Mouse (Mus musculus): ENCODE results near the gene C9. TPM values are rescaled to one million over a fixed set of nuclear protein-coding genes. Genes with fewer than 3 reads are reported as not detected.

Gene C9
- polyA plus RNA-seq, 1 experiment from 2014 or later = not detected

DNA sequence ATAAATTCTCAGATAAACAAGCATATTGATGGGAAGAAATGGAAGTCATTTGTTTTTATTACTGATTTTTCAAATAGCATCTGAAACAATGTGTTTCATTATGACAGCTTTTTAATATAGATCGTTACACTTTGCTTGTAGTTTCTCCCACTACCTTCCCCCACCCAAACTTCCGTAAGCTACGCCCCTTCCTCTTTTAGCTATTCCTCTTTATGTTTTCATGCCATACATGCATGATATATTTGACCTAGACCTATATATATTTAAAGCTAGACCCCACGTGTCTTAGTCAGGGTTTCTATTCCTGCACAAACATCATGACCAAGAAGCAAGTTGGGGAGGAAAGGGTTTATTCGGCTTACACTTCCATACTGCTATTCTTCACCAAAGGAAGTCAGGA, 29.8 kb upstream of the C9 start:
- no peak overlapping the region for H3K4me2 ChIP-seq (ENCODE audit: low read length)
- no peak overlapping the region for H3K9ac ChIP-seq (replicated peaks; ENCODE audit: low read depth, low read length)
- H3K27ac ChIP-seq (ENCODE audit: low read length) = no peak overlapping the region
- H3K4me3 ChIP-seq (replicated peaks; ENCODE audit: low read length) = no peak overlapping the region
- no peak for ATAC-seq
- no peaks in the 10 kb centered on the region for H3K36me3 ChIP-seq (ENCODE audit: control insufficient read depth, insufficient read depth)
- no peaks in the 10 kb centered on the region for H3K9me3 ChIP-seq (ENCODE audit: control insufficient read depth, low read length)
- no peaks in the 10 kb centered on the region for H3K4me1 ChIP-seq (replicated peaks; ENCODE audit: control insufficient read depth, insufficient read depth, low read length)
- WGBS = 95% methylated on average over 5 of the region's 5 CpGs
- H3K27me3 ChIP-seq (replicated peaks; ENCODE audit: control insufficient read depth, insufficient read depth, low read length) = no peaks in the 10 kb centered on the region

- no peak overlapping the region for H3K4me3 ChIP-seq (replicated peaks; ENCODE audit: low read length)
- 24% methylated on average over 7 of the region's 7 CpGs for WGBS
- no peaks in the 10 kb centered on the region for H3K36me3 ChIP-seq (ENCODE audit: control insufficient read depth, insufficient read depth)
- H3K9me3 ChIP-seq (ENCODE audit: control insufficient read depth, low read length) = no peaks in the 10 kb centered on the region
- peak; percentile 51; the same call in 1 of the 2 replicates for ATAC-seq
- H3K9ac ChIP-seq (replicated peaks; ENCODE audit: low read depth, low read length) = no peak overlapping the region
- no peak overlapping the region for H3K4me2 ChIP-seq (ENCODE audit: low read length)
- peaks cover 10% of the 10 kb centered on the region; the same call in 1 of the 2 replicates for H3K4me1 ChIP-seq (replicated peaks; ENCODE audit: control insufficient read depth, insufficient read depth, low read length)
- no peak overlapping the region for H3K27ac ChIP-seq (ENCODE audit: low read length)
- no peaks in the 10 kb centered on the region for H3K27me3 ChIP-seq (replicated peaks; ENCODE audit: control insufficient read depth, insufficient read depth, low read length)
Observed at GRCm38 (mm10) chr15:6431777-6432176, 13.3 kb upstream of the C9 start.

GRCm38 (mm10) chr15:6432411-6432810, 12.7 kb upstream of the C9 start:
- Histone ChIP-seq H3K36me3 (ENCODE audit: control insufficient read depth, insufficient read depth) (no peaks in the 10 kb centered on the region), H3K27ac (ENCODE audit: low read length) (no peak overlapping the region), H3K27me3 (replicated peaks; ENCODE audit: control insufficient read depth, insufficient read depth, low read length) (no peaks in the 10 kb centered on the region), H3K4me3 (replicated peaks; ENCODE audit: low read length) (no peak overlapping the region), H3K4me1 (replicated peaks; ENCODE audit: control insufficient read depth, insufficient read depth, low read length) (peaks cover 10% of the 10 kb centered on the region; the same call in 1 of the 2 replicates), H3K9ac (replicated peaks; ENCODE audit: low read depth, low read length) (no peak overlapping the region), H3K9me3 (ENCODE audit: control insufficient read depth, low read length) (no peaks in the 10 kb centered on the region), H3K4me2 (ENCODE audit: low read length) (no peak overlapping the region)
- WGBS = 56% methylated on average over 7 of the region's 7 CpGs
- ATAC-seq = peak; percentile 77

DNA sequence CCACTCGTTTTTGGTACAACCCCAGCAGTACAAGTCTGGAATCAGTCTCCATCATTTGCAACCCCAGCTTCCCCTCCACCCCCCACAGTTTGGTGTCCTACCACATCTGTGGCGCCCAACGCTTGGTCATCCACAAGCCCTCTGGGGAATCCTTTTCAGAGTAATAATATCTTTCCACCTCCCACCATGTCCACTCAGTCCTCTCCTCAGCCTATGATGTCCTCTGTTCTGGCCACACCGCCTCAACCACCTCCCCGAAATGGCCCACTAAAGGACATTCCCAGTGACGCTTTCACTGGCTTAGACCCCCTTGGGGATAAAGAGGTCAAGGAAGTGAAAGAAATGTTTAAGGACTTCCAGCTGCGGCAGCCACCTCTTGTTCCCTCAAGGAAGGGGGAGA, 9.8 kb upstream of the C9 start:
- Histone ChIP-seq H3K36me3 (ENCODE audit: control insufficient read depth, insufficient read depth) (no peaks in the 10 kb centered on the region), H3K4me3 (replicated peaks; ENCODE audit: low read length) (no peak overlapping the region), H3K9ac (replicated peaks; ENCODE audit: low read depth, low read length) (no peak overlapping the region), H3K4me1 (replicated peaks; ENCODE audit: control insufficient read depth, insufficient read depth, low read length) (peaks cover 10% of the 10 kb centered on the region; the same call in 1 of the 2 replicates), H3K9me3 (ENCODE audit: control insufficient read depth, low read length) (no peaks in the 10 kb centered on the region), H3K27ac (ENCODE audit: low read length) (no peak overlapping the region), H3K27me3 (replicated peaks; ENCODE audit: control insufficient read depth, insufficient read depth, low read length) (no peaks in the 10 kb centered on the region), H3K4me2 (ENCODE audit: low read length) (no peak overlapping the region)
- no peak for ATAC-seq
- 92% methylated on average over 7 of the region's 7 CpGs for WGBS

- no peak overlapping the region for H3K4me3 ChIP-seq (replicated peaks; ENCODE audit: low read length)
- no peak for ATAC-seq
- no peaks in the 10 kb centered on the region for H3K36me3 ChIP-seq (ENCODE audit: control insufficient read depth, insufficient read depth)
- no peaks in the 10 kb centered on the region for H3K9me3 ChIP-seq (ENCODE audit: control insufficient read depth, low read length)
- H3K4me1 ChIP-seq (replicated peaks; ENCODE audit: control insufficient read depth, insufficient read depth, low read length) = peaks cover 10% of the 10 kb centered on the region; the same call in 1 of the 2 replicates
- no peak overlapping the region for H3K27ac ChIP-seq (ENCODE audit: low read length)
- 74% methylated on average over 2 of the region's 2 CpGs for WGBS
- H3K4me2 ChIP-seq (ENCODE audit: low read length) = no peak overlapping the region
- no peaks in the 10 kb centered on the region for H3K27me3 ChIP-seq (replicated peaks; ENCODE audit: control insufficient read depth, insufficient read depth, low read length)
- H3K9ac ChIP-seq (replicated peaks; ENCODE audit: low read depth, low read length) = no peak overlapping the region
Observed at GRCm38 (mm10) chr15:6435773-6436172, 9.4 kb upstream of the C9 start.

- H3K9ac ChIP-seq (replicated peaks; ENCODE audit: low read depth, low read length) = no peak overlapping the region
- H3K4me3 ChIP-seq (replicated peaks; ENCODE audit: low read length) = no peak overlapping the region
- ATAC-seq = no peak
- no peaks in the 10 kb centered on the region for H3K9me3 ChIP-seq (ENCODE audit: control insufficient read depth, low read length)
- H3K27ac ChIP-seq (ENCODE audit: low read length) = no peak overlapping the region
- 96% methylated on average over 3 of the region's 3 CpGs for WGBS
- no peaks in the 10 kb centered on the region for H3K4me1 ChIP-seq (replicated peaks; ENCODE audit: control insufficient read depth, insufficient read depth, low read length)
- no peaks in the 10 kb centered on the region for H3K27me3 ChIP-seq (replicated peaks; ENCODE audit: control insufficient read depth, insufficient read depth, low read length)
- H3K36me3 ChIP-seq (ENCODE audit: control insufficient read depth, insufficient read depth) = no peaks in the 10 kb centered on the region
- H3K4me2 ChIP-seq (ENCODE audit: low read length) = no peak overlapping the region
Observed at GRCm38 (mm10) chr15:6438685-6439084, 6.4 kb upstream of the C9 start.

DNA sequence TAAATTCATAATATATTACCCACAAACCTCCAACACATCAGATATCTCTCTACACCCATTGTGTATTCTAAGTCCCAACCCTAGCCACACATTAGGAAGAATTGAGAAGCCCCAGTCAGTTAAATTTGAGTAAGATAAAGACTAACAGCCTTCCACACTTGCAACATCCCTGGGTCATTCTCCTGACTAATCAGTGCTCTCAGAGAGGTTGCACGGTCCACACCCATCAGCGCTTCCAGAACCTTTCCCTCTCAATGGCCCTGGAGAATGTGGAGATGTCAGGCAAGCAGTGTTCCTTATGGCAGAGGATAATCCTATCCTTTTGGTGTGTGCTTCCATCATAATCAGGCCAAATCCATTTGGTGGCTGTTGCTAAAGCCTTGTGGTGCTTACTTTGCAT, 675 bp upstream of the C9 start:
- no peak for ATAC-seq
- Histone ChIP-seq H3K4me3 (replicated peaks; ENCODE audit: low read length) (no peak overlapping the region), H3K27me3 (replicated peaks; ENCODE audit: control insufficient read depth, insufficient read depth, low read length) (no peaks in the 10 kb centered on the region), H3K4me1 (replicated peaks; ENCODE audit: control insufficient read depth, insufficient read depth, low read length) (no peaks in the 10 kb centered on the region), H3K36me3 (ENCODE audit: control insufficient read depth, insufficient read depth) (no peaks in the 10 kb centered on the region), H3K27ac (ENCODE audit: low read length) (no peak overlapping the region), H3K4me2 (ENCODE audit: low read length) (no peak overlapping the region), H3K9me3 (ENCODE audit: control insufficient read depth, low read length) (no peaks in the 10 kb centered on the region), H3K9ac (replicated peaks; ENCODE audit: low read depth, low read length) (no peak overlapping the region)
- WGBS = 95% methylated on average over 2 of the region's 2 CpGs

- H3K4me2 ChIP-seq (ENCODE audit: low read length) = no peak overlapping the region
- WGBS = 73% methylated on average over 1 of the region's 1 CpGs
- H3K4me1 ChIP-seq (replicated peaks; ENCODE audit: control insufficient read depth, insufficient read depth, low read length) = no peaks in the 10 kb centered on the region
- H3K36me3 ChIP-seq (ENCODE audit: control insufficient read depth, insufficient read depth) = no peaks in the 10 kb centered on the region
- no peaks in the 10 kb centered on the region for H3K27me3 ChIP-seq (replicated peaks; ENCODE audit: control insufficient read depth, insufficient read depth, low read length)
- H3K9ac ChIP-seq (replicated peaks; ENCODE audit: low read depth, low read length) = no peak overlapping the region
- H3K4me3 ChIP-seq (replicated peaks; ENCODE audit: low read length) = no peak overlapping the region
- ATAC-seq = no peak
- no peak overlapping the region for H3K27ac ChIP-seq (ENCODE audit: low read length)
- no peaks in the 10 kb centered on the region for H3K9me3 ChIP-seq (ENCODE audit: control insufficient read depth, low read length)
Observed at GRCm38 (mm10) chr15:6446181-6446580, 1.1 kb downstream of the C9 start.

GRCm38 (mm10) chr15:6448892-6449291, 3.8 kb downstream of the C9 start:
- H3K36me3 ChIP-seq (ENCODE audit: control insufficient read depth, insufficient read depth) = no peaks in the 10 kb centered on the region
- H3K27me3 ChIP-seq (replicated peaks; ENCODE audit: control insufficient read depth, insufficient read depth, low read length) = no peaks in the 10 kb centered on the region
- no peaks in the 10 kb centered on the region for H3K4me1 ChIP-seq (replicated peaks; ENCODE audit: control insufficient read depth, insufficient read depth, low read length)
- H3K27ac ChIP-seq (ENCODE audit: low read length) = no peak overlapping the region
- H3K9ac ChIP-seq (replicated peaks; ENCODE audit: low read depth, low read length) = no peak overlapping the region
- WGBS = 39% methylated on average over 9 of the region's 9 CpGs
- H3K4me2 ChIP-seq (ENCODE audit: low read length) = no peak overlapping the region
- no peak for ATAC-seq
- H3K4me3 ChIP-seq (replicated peaks; ENCODE audit: low read length) = no peak overlapping the region
- H3K9me3 ChIP-seq (ENCODE audit: control insufficient read depth, low read length) = no peaks in the 10 kb centered on the region

GRCm38 (mm10) chr15:6454461-6454860, 9.3 kb downstream of the C9 start:
- Histone ChIP-seq H3K27ac (ENCODE audit: low read length) (no peak overlapping the region), H3K27me3 (replicated peaks; ENCODE audit: control insufficient read depth, insufficient read depth, low read length) (no peaks in the 10 kb centered on the region), H3K4me3 (replicated peaks; ENCODE audit: low read length) (no peak overlapping the region), H3K36me3 (ENCODE audit: control insufficient read depth, insufficient read depth) (no peaks in the 10 kb centered on the region), H3K4me1 (replicated peaks; ENCODE audit: control insufficient read depth, insufficient read depth, low read length) (no peaks in the 10 kb centered on the region), H3K9ac (replicated peaks; ENCODE audit: low read depth, low read length) (no peak overlapping the region), H3K4me2 (ENCODE audit: low read length) (no peak overlapping the region), H3K9me3 (ENCODE audit: control insufficient read depth, low read length) (no peaks in the 10 kb centered on the region)
- no peak for ATAC-seq
- 82% methylated on average over 2 of the region's 2 CpGs for WGBS
